Comparison of ENCODE assay signal across 18 mouse cellular contexts in the genomic region with DNA sequence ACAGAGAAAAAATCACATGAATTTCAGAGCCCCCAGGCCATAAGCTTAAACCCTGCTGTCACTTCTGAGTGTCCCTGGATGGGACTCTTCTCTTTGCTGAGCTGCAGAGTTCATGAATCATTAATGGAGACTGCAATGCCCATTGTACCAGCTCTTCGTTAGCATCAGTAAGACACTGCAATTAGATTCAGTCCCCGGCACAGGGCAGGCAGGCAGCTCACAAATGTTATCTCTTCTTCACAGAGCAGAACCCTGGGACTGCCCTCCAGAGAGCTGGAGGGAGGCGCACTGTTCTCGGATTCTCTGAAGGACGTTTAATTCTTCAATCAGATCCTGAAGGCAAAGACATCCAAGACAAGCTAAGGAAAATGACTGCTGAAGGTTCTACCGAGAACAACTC.
"Had no signal": no experiment of that assay in that cellular context is flagged by ENCODE, and none has a peak within 500 bp of the region (broad histone marks: within the 10 kb centered on the region; RNA-seq: fewer than 3 reads in every experiment).

No protein-coding gene starts in this region.

- H3K27me3 ChIP-seq: liver, embryonic 13.5 days; liver, embryonic 15.5 days; lung, embryonic 15.5 days; megakaryocyte, embryonic 14.5 days; neural tube, embryonic 12.5 days; stomach, embryonic 15.5 days had no signal

- H3K4me3 ChIP-seq: liver, embryonic 13.5 days; liver, embryonic 15.5 days; lung, embryonic 15.5 days; megakaryocyte, embryonic 14.5 days; neural tube, embryonic 12.5 days; stomach, embryonic 15.5 days had no signal

- ATAC-seq: liver, postnatal 0 days; lung, postnatal 0 days had no signal

- DNase-seq: liver, embryonic 13.5 days; liver, postnatal 0 days; lung, adult 2 months; lung, postnatal 14 days; lung, postnatal 36 days; right cerebral cortex, postnatal 14 days; thymus, adult 2 months; thymus, postnatal 25 days; thymus, postnatal 4 days had no signal

- H3K27ac ChIP-seq: liver, embryonic 13.5 days; liver, embryonic 15.5 days; lung, embryonic 15.5 days; macrophage; neural tube, embryonic 12.5 days; stomach, embryonic 15.5 days; stomach, postnatal 0 days had no signal

- H3K9me3 ChIP-seq: liver, embryonic 15.5 days; lung, embryonic 15.5 days; neural tube, embryonic 12.5 days; stomach, embryonic 15.5 days had no signal

- H3K36me3 ChIP-seq: liver, embryonic 13.5 days; liver, embryonic 15.5 days; lung, embryonic 15.5 days; neural tube, embryonic 12.5 days; stomach, embryonic 15.5 days had no signal

- H3K4me1 ChIP-seq: liver, embryonic 13.5 days; liver, embryonic 15.5 days; lung, embryonic 15.5 days; megakaryocyte, embryonic 14.5 days; neural tube, embryonic 12.5 days; stomach, embryonic 15.5 days had no signal

- H3K4me2 ChIP-seq: liver, embryonic 11.5 days; liver, embryonic 13.5 days; liver, embryonic 15.5 days; lung, embryonic 15.5 days; neural tube, embryonic 12.5 days; stomach, embryonic 15.5 days had no signal

- H3K9ac ChIP-seq: liver, embryonic 13.5 days; liver, embryonic 15.5 days; liver, postnatal 0 days; lung, embryonic 15.5 days; neural tube, embryonic 12.5 days; stomach, embryonic 15.5 days had no signal
